Mouse (Mus musculus): ENCODE measurements at regions not wholly inside any gene's neighbourhood (a gene's known extent, or its start where the extent isn't known, plus 50 kb on each side); places are given as distances from the start of the nearest gene placed in this dataset.

- TF ChIP-seq CTCF (IDR thresholded peaks at IDR 0.05; ENCODE audit: low read depth, low read length) (no peak), POLR2A (IDR thresholded peaks at IDR 0.05; ENCODE audit: extremely low read depth, insufficient read depth, low read length) (no peak)
Measured at GRCm38 (mm10) chr3:37888455-37888854, 164.2 kb upstream of the Gm5148 start.
